Mouse (Mus musculus) mouse trophoblast stem cell (cell line): Measurements from ENCODE around the gene Coro2b.
"Not testable (repeated sequence)": the region's sequence is repeated elsewhere in the genome, so short reads cannot be mapped to it uniquely, and the experiment has no call there.

Experiments
- in situ Hi-C, 2 experiments: fragments of 300-500 bp; cut with MseI, MboI; formaldehyde crosslinking; loops; 2 replicates in 1 of 2; 3 replicates in 1 of 2; pipeline ENCODE4 v1.15.1; 2025

Coro2b gene

GRCm38 (mm10) chr9:62450862-62451261 lies 86.0 kb downstream of the Coro2b start:
- in situ Hi-C loops, result no loop called here

GRCm38 (mm10) chr9:62450355-62450754 lies 86.5 kb downstream of the Coro2b start:
- in situ Hi-C loops, result no loop called here

GRCm38 (mm10) chr9:62447337-62447736 lies 89.5 kb downstream of the Coro2b start:
- in situ Hi-C loops, result not testable (repeated sequence)

- in situ Hi-C loops, result no loop called here
Measured at GRCm38 (mm10) chr9:62438755-62439101, 98.1 kb downstream of the Coro2b start.

- in situ Hi-C loops, result no loop called here
Measured at GRCm38 (mm10) chr9:62438085-62438754, 98.6 kb downstream of the Coro2b start.

- in situ Hi-C loops, result no loop called here
Measured at GRCm38 (mm10) chr9:62437446-62437845, 99.4 kb downstream of the Coro2b start.

GRCm38 (mm10) chr9:62435613-62436318 lies 101.1 kb downstream of the Coro2b start:
- in situ Hi-C loops, result no loop called here

- in situ Hi-C loops, result no loop called here
Measured at GRCm38 (mm10) chr9:62432261-62433060, 104.4 kb downstream of the Coro2b start.

GRCm38 (mm10) chr9:62430741-62431140 lies 106.1 kb downstream of the Coro2b start:
- in situ Hi-C loops, result no loop called here

- in situ Hi-C loops, result no loop called here
Measured at GRCm38 (mm10) chr9:62427010-62427409, 109.8 kb downstream of the Coro2b start.

GRCm38 (mm10) chr9:62426531-62426930 lies 110.3 kb downstream of the Coro2b start:
- in situ Hi-C loops, result no loop called here

GRCm38 (mm10) chr9:62426021-62426420 lies 110.8 kb downstream of the Coro2b start:
- in situ Hi-C loops, result no loop called here

- in situ Hi-C loops, result no loop called here
Measured at GRCm38 (mm10) chr9:62425265-62425664, 111.6 kb downstream of the Coro2b start.

- in situ Hi-C loops, result no loop called here
Measured at GRCm38 (mm10) chr9:62423871-62424270, 113.0 kb downstream of the Coro2b start.

GRCm38 (mm10) chr9:62422926-62423325 lies 113.9 kb downstream of the Coro2b start:
- in situ Hi-C loops, result no loop called here

GRCm38 (mm10) chr9:62421911-62422310 lies 114.9 kb downstream of the Coro2b start:
- in situ Hi-C loops, result no loop called here

- in situ Hi-C loops, result no loop called here
Measured at GRCm38 (mm10) chr9:62421027-62421426, 115.8 kb downstream of the Coro2b start.

- in situ Hi-C loops, result no loop called here
Measured at GRCm38 (mm10) chr9:62420261-62420917, 116.5 kb downstream of the Coro2b start.

- in situ Hi-C loops, result no loop called here
Measured at GRCm38 (mm10) chr9:62418742-62419141, 118.1 kb downstream of the Coro2b start.

GRCm38 (mm10) chr9:62407357-62408146 lies 129.3 kb downstream of the Coro2b start:
- in situ Hi-C loops, result no loop called here

GRCm38 (mm10) chr9:62406423-62407013 lies 130.3 kb downstream of the Coro2b start:
- in situ Hi-C loops, result no loop called here
